Mouse (Mus musculus): ENCODE results near the gene Hoxa6. TPM values are rescaled to one million over a fixed set of nuclear protein-coding genes. Genes with fewer than 3 reads are reported as not detected.
A peak's percentile ranks its signal among the peaks of the same experiment; 100 is the strongest.

Hoxa6 gene
- polyA plus RNA-seq (2015; fragmentation: Nextera tagmentation; extraction: Ambion mirVana), result 1.7 and 1.9 TPM in 2 replicates

GRCm38 (mm10) chr6:52208072-52208867 is at the start of gene Hoxa6:
Hoxa6 (minus strand) TSS chr6:52208722.
- Histone ChIP-seq H3K27ac (peak within 1 kb of the TSS; percentile 72), H3K36me3 (no peaks in the 10 kb centered on the region), H3K4me2 (peak within 1 kb of the TSS; percentile 75), H3K9me3 (no peaks in the 10 kb centered on the region), H3K9ac (peak within 1 kb of the TSS; percentile 13; the same call in 1 of the 2 replicates), H3K4me1 (peaks cover 26% of the 10 kb centered on the region), H3K27me3 (replicated peaks) (peaks cover 78% of the 10 kb centered on the region), H3K4me3 (replicated peaks) (peak within 1 kb of the TSS; percentile 38)
- ATAC-seq (ENCODE audit: insufficient read depth, low FRiP score, low read depth), result no peak
- WGBS, result 5% methylated on average over 47 of the region's 47 CpGs

- Histone ChIP-seq H3K27me3 (replicated peaks) (peaks cover 78% of the 10 kb centered on the region), H3K4me3 (replicated peaks) (no peak overlapping the region)
These were observed 48.4 kb upstream of the Hoxa6 start for GRCm38 (mm10) chr6:52256956-52257355.

GRCm38 (mm10) chr6:52253511-52254500 is 45.3 kb upstream of the Hoxa6 start:
- H3K4me3 ChIP-seq (replicated peaks), result no peak overlapping the region
- H3K36me3 ChIP-seq, result no peaks in the 10 kb centered on the region
- H3K9ac ChIP-seq, result no peak overlapping the region
- WGBS, result 1% methylated on average over 59 of the region's 59 CpGs
- H3K4me1 ChIP-seq, result peaks cover 4% of the 10 kb centered on the region; the same call in 1 of the 2 replicates
- no peak overlapping the region for H3K27ac ChIP-seq
- H3K9me3 ChIP-seq, result no peaks in the 10 kb centered on the region
- peak overlapping the region; percentile 11; the same call in 1 of the 2 replicates for H3K4me2 ChIP-seq
- peaks cover 82% of the 10 kb centered on the region for H3K27me3 ChIP-seq (replicated peaks)
- no peak for ATAC-seq (ENCODE audit: insufficient read depth, low FRiP score, low read depth)

More at GRCm38 (mm10) chr6:52256956-52257355, 48.4 kb upstream of the Hoxa6 start:
- Histone ChIP-seq H3K4me2 (no peak overlapping the region), H3K9me3 (no peaks in the 10 kb centered on the region), H3K27ac (no peak overlapping the region), H3K9ac (no peak overlapping the region), H3K4me1 (peaks cover 17% of the 10 kb centered on the region), H3K36me3 (no peaks in the 10 kb centered on the region)
- 0% methylated on average over 6 of the region's 6 CpGs for WGBS
- ATAC-seq (ENCODE audit: insufficient read depth, low FRiP score, low read depth), result no peak

- Histone ChIP-seq H3K36me3 (no peaks in the 10 kb centered on the region), H3K4me2 (no peak overlapping the region), H3K9me3 (no peaks in the 10 kb centered on the region), H3K4me1 (peaks cover 4% of the 10 kb centered on the region; the same call in 1 of the 2 replicates), H3K9ac (no peak overlapping the region), H3K4me3 (replicated peaks) (no peak overlapping the region), H3K27me3 (replicated peaks) (peaks cover 82% of the 10 kb centered on the region), H3K27ac (no peak overlapping the region)
- 1% methylated on average over 35 of the region's 35 CpGs for WGBS
- no peak for ATAC-seq (ENCODE audit: insufficient read depth, low FRiP score, low read depth)
These were observed 44.4 kb upstream of the Hoxa6 start for GRCm38 (mm10) chr6:52252775-52253376.

- Histone ChIP-seq H3K9me3 (no peaks in the 10 kb centered on the region), H3K9ac (no peak overlapping the region), H3K36me3 (no peaks in the 10 kb centered on the region), H3K27ac (no peak overlapping the region), H3K27me3 (replicated peaks) (peaks cover 86% of the 10 kb centered on the region), H3K4me2 (no peak overlapping the region), H3K4me3 (replicated peaks) (no peak overlapping the region), H3K4me1 (peaks cover 4% of the 10 kb centered on the region; the same call in 1 of the 2 replicates)
- ATAC-seq (ENCODE audit: insufficient read depth, low FRiP score, low read depth), result no peak
- 5% methylated on average over 24 of the region's 24 CpGs for WGBS
These were observed 43.7 kb upstream of the Hoxa6 start for GRCm38 (mm10) chr6:52252016-52252774.

- H3K36me3 ChIP-seq, result no peaks in the 10 kb centered on the region
- no peak overlapping the region for H3K9ac ChIP-seq
- WGBS, result 11% methylated on average over 7 of the region's 7 CpGs
- H3K4me3 ChIP-seq (replicated peaks), result no peak overlapping the region
- no peak for ATAC-seq (ENCODE audit: insufficient read depth, low FRiP score, low read depth)
- H3K4me1 ChIP-seq, result peaks cover 6% of the 10 kb centered on the region; the same call in 1 of the 2 replicates
- no peaks in the 10 kb centered on the region for H3K9me3 ChIP-seq
- peaks cover 89% of the 10 kb centered on the region for H3K27me3 ChIP-seq (replicated peaks)
- H3K27ac ChIP-seq, result no peak overlapping the region
- H3K4me2 ChIP-seq, result no peak overlapping the region
These were observed 42.8 kb upstream of the Hoxa6 start for GRCm38 (mm10) chr6:52251177-52251879.

GRCm38 (mm10) chr6:52249826-52250225 is 41.3 kb upstream of the Hoxa6 start:
- Histone ChIP-seq H3K4me1 (peaks cover 16% of the 10 kb centered on the region), H3K9ac (no peak overlapping the region), H3K4me2 (no peak overlapping the region), H3K9me3 (no peaks in the 10 kb centered on the region), H3K27ac (no peak overlapping the region), H3K27me3 (replicated peaks) (peaks cover 93% of the 10 kb centered on the region), H3K36me3 (no peaks in the 10 kb centered on the region), H3K4me3 (replicated peaks) (no peak overlapping the region)
- WGBS, result 6% methylated on average over 4 of the region's 4 CpGs
- ATAC-seq (ENCODE audit: insufficient read depth, low FRiP score, low read depth), result no peak

GRCm38 (mm10) chr6:52249415-52249738 is 40.9 kb upstream of the Hoxa6 start:
- H3K9me3 ChIP-seq, result no peaks in the 10 kb centered on the region
- H3K27ac ChIP-seq, result no peak overlapping the region

GRCm38 (mm10) chr6:52248638-52249414 is 40.3 kb upstream of the Hoxa6 start:
- WGBS, result 3% methylated on average over 27 of the region's 27 CpGs
- peaks cover 96% of the 10 kb centered on the region for H3K27me3 ChIP-seq (replicated peaks)
- no peak overlapping the region for H3K9ac ChIP-seq
- ATAC-seq (ENCODE audit: insufficient read depth, low FRiP score, low read depth), result no peak
- no peak overlapping the region for H3K4me3 ChIP-seq (replicated peaks)
- H3K4me2 ChIP-seq, result no peak overlapping the region
- peaks cover 16% of the 10 kb centered on the region for H3K4me1 ChIP-seq
- H3K27ac ChIP-seq, result no peak overlapping the region
- no peaks in the 10 kb centered on the region for H3K36me3 ChIP-seq
- no peaks in the 10 kb centered on the region for H3K9me3 ChIP-seq

More at GRCm38 (mm10) chr6:52249415-52249738, 40.9 kb upstream of the Hoxa6 start:
- no peaks in the 10 kb centered on the region for H3K36me3 ChIP-seq
- no peak overlapping the region for H3K4me3 ChIP-seq (replicated peaks)
- no peak overlapping the region for H3K4me2 ChIP-seq
- H3K9ac ChIP-seq, result no peak overlapping the region
- WGBS, result 1% methylated on average over 16 of the region's 16 CpGs
- peaks cover 16% of the 10 kb centered on the region for H3K4me1 ChIP-seq
- no peak for ATAC-seq (ENCODE audit: insufficient read depth, low FRiP score, low read depth)
- H3K27me3 ChIP-seq (replicated peaks), result peaks cover 96% of the 10 kb centered on the region

Data from stomach, embryonic 15.5 days (tissue).